Mouse (Mus musculus) spleen, postnatal 14 days (tissue): Measurements from ENCODE around the gene Prss2.
"Not testable (repeated sequence)": the region's sequence is repeated elsewhere in the genome, so short reads cannot be mapped to it uniquely, and the experiment has no call there.

ENCODE experiments used
- DNase-seq, 2 experiments: peaks; one replicate each; pipeline ENCODE4 v3.0.0; 2021 to 2022; ENCODE audit warnings: low spot score in 2 of 2

The Prss2 gene

GRCm38 (mm10) chr6:41554295-41555169 lies 32.9 kb downstream of the Prss2 start:
- no peak for DNase-seq

GRCm38 (mm10) chr6:41556389-41556788 lies 34.8 kb downstream of the Prss2 start:
- DNase-seq, result no peak

GRCm38 (mm10) chr6:41557468-41557867 lies 35.9 kb downstream of the Prss2 start:
- no peak for DNase-seq

- DNase-seq, result no peak
Measured at GRCm38 (mm10) chr6:41558271-41558670, 36.7 kb downstream of the Prss2 start.

- no peak for DNase-seq
Measured at GRCm38 (mm10) chr6:41559331-41559730, 37.7 kb downstream of the Prss2 start.

- DNase-seq, result no peak
Measured at GRCm38 (mm10) chr6:41560273-41560672, 38.7 kb downstream of the Prss2 start.

GRCm38 (mm10) chr6:41562598-41562997 lies 41.0 kb downstream of the Prss2 start:
- no peak for DNase-seq

- not testable (repeated sequence) for DNase-seq
Measured at GRCm38 (mm10) chr6:41563104-41563951, 41.7 kb downstream of the Prss2 start.

- no peak for DNase-seq
Measured at GRCm38 (mm10) chr6:41565261-41565660, 43.7 kb downstream of the Prss2 start.

GRCm38 (mm10) chr6:41566965-41567364 lies 45.4 kb downstream of the Prss2 start:
- no peak for DNase-seq

GRCm38 (mm10) chr6:41569078-41569477 lies 47.5 kb downstream of the Prss2 start:
- DNase-seq, result no peak
